Mouse (Mus musculus): ENCODE data around the gene Col4a4.

DNA sequence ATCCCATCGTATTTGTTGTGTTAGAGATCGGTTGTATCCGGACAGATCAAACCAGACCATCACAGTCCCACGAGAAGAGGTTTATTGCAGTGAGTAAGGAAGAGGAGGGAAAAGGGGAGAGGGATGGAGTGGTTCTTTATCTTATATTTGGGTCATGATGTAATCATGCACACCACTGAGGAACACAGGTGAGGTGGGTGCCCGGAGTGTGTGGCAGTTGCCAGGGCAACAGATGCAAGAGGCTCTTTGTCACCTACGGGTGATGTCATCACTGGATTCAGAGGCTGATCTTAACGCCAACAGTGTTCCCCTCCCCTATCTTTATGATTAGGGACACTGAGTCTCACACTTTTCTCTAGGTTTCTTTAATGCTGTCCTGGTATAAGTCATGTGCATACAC lies 18.7 kb upstream of the Col4a4 start:
- TF ChIP-seq POLR2A (IDR thresholded peaks at IDR 0.05; ENCODE audit: low read depth, low read length) (no peak), CTCF (IDR thresholded peaks at IDR 0.05; ENCODE audit: extremely low read depth, insufficient read length, insufficient replicate concordance, low read depth, low read length) (no peak)

All from small intestine, adult 2 months (tissue).